Mouse (Mus musculus): ENCODE results near the gene Plscr3. TPM values are rescaled to one million over a fixed set of nuclear protein-coding genes. Genes with fewer than 3 reads are reported as not detected.

Gene Plscr3
- total and polyA plus RNA-seq, 3 experiments: 4.6 to 26.0 TPM; not detected in 1

DNA sequence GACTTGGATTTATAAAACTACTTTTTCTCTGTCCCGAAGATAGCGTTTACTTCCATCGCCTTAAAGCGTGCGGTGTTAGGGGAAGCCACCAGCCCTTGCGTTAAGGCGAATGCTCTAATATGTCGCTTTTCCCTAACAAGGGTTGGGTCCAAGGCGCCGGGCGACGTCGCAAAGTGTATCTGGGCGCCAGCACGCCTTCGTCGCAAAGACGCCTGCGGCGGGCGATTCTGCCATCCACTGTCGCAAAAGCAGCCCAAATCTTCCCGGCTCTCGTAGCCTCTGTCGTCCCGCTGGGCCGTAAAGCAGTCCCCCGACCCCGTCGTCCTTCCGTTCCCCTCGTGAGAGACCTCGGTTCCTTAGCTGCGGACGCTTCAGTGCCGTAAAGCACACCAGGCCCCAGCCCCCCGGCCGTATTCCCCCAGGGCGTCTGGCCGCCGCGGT is 55.2 kb downstream of the Plscr3 start (continued):
- peak; percentile 44; the same call in 1 of the 2 replicates for TF ChIP-seq GABPA (IDR thresholded peaks at IDR 0.05; ENCODE audit: low read depth, low read length)
- TF ChIP-seq KAT2A (conservative IDR thresholded peaks at IDR 0.05; ENCODE audit: low read depth, low read length): peak; percentile 99
- peak; percentile 2; the same call in 1 of the 2 replicates for TF ChIP-seq GATA1 (IDR thresholded peaks at IDR 0.05; ENCODE audit: low read depth, low read length)

Other genes starting within 250 kb of the Plscr3 start
Only the 30 nearest of the 43 such genes appear.
- 0.19 TPM in 1 of 2 replicates, not detected in the other for gene Tnfsf13, start 160.6 kb upstream of the Plscr3 start, total RNA-seq (2012; rRNA removed)
- under 1 TPM in 1 of 2 experiments, not detected in 1; 0.13 TPM for gene Tnfsf13, start 160.6 kb upstream of the Plscr3 start, polyA plus RNA-seq (2012; ENCODE audit: insufficient read depth in 1 of 2, insufficient read length in 2 of 2, low read depth in 1 of 2, low replicate concordance in 2 of 2, missing spikeins in 1 of 2)
- not detected in 2 replicates for gene Tnfsf12, start 150.5 kb upstream of the Plscr3 start, total RNA-seq (2012; rRNA removed)
- gene Tnfsf12, start 150.5 kb upstream of the Plscr3 start, polyA plus RNA-seq (2012; ENCODE audit: insufficient read depth in 1 of 2, insufficient read length in 2 of 2, low read depth in 1 of 2, low replicate concordance in 2 of 2, missing spikeins in 1 of 2): under 1 TPM in 1 of 2 experiments, not detected in 1; 0.10 TPM
- gene Tnfsfm13, start 150.3 kb upstream of the Plscr3 start, total RNA-seq (2012; rRNA removed): not detected in 2 replicates
- not detected for gene Tnfsfm13, start 150.3 kb upstream of the Plscr3 start, polyA plus RNA-seq (2012; ENCODE audit: insufficient read depth in 1 of 2, insufficient read length in 2 of 2, low read depth in 1 of 2, low replicate concordance in 2 of 2, missing spikeins in 1 of 2)
- 16.6 and 22.2 TPM in 2 replicates for gene Polr2a, start 87.7 kb upstream of the Plscr3 start, total RNA-seq (2012; rRNA removed)
- gene Polr2a, start 87.7 kb upstream of the Plscr3 start, polyA plus RNA-seq (2012; ENCODE audit: insufficient read depth in 1 of 2, insufficient read length in 2 of 2, low read depth in 1 of 2, low replicate concordance in 2 of 2, missing spikeins in 1 of 2): 100 to 1,000 TPM in 1 of 2 experiments, 10 to 100 TPM in 1; 73.9 to 193 TPM
- 0.08 TPM in 1 of 2 replicates, not detected in the other for gene Slc35g3, start 84.4 kb upstream of the Plscr3 start, total RNA-seq (2012; rRNA removed)
- under 1 TPM in 1 of 2 experiments, not detected in 1; 0.22 TPM for gene Slc35g3, start 84.4 kb upstream of the Plscr3 start, polyA plus RNA-seq (2012; ENCODE audit: insufficient read depth in 1 of 2, insufficient read length in 2 of 2, low read depth in 1 of 2, low replicate concordance in 2 of 2, missing spikeins in 1 of 2)
- gene Zbtb4, start 80.5 kb upstream of the Plscr3 start, total RNA-seq (2012; rRNA removed): 1.4 and 2.4 TPM in 2 replicates
- 1 to 10 TPM in 1 of 2 experiments, not detected in 1; 2.7 TPM for gene Zbtb4, start 80.5 kb upstream of the Plscr3 start, polyA plus RNA-seq (2012; ENCODE audit: insufficient read depth in 1 of 2, insufficient read length in 2 of 2, low read depth in 1 of 2, low replicate concordance in 2 of 2, missing spikeins in 1 of 2)
- 0.31 and 0.33 TPM in 2 replicates for gene Chrnb1, start 50.4 kb upstream of the Plscr3 start, total RNA-seq (2012; rRNA removed)
- gene Chrnb1, start 50.4 kb upstream of the Plscr3 start, polyA plus RNA-seq (2012; ENCODE audit: insufficient read depth in 1 of 2, insufficient read length in 2 of 2, low read depth in 1 of 2, low replicate concordance in 2 of 2, missing spikeins in 1 of 2): 1 to 10 TPM in 1 of 2 experiments, not detected in 1; 1.6 TPM
- 4.8 and 5.1 TPM in 2 replicates for gene Fgf11, start 44.5 kb upstream of the Plscr3 start, total RNA-seq (2012; rRNA removed)
- gene Fgf11, start 44.5 kb upstream of the Plscr3 start, polyA plus RNA-seq (2012; ENCODE audit: insufficient read depth in 1 of 2, insufficient read length in 2 of 2, low read depth in 1 of 2, low replicate concordance in 2 of 2, missing spikeins in 1 of 2): 10 to 100 TPM in 1 of 2 experiments, not detected in 1; 26.8 TPM
- 0.29 and 0.31 TPM in 2 replicates for gene Tmem102, start 40.8 kb upstream of the Plscr3 start, total RNA-seq (2012; rRNA removed)
- gene Tmem102, start 40.8 kb upstream of the Plscr3 start, polyA plus RNA-seq (2012; ENCODE audit: insufficient read depth in 1 of 2, insufficient read length in 2 of 2, low read depth in 1 of 2, low replicate concordance in 2 of 2, missing spikeins in 1 of 2): 1 to 10 TPM in 1 of 2 experiments, not detected in 1; 2.4 TPM
- gene Gm39566, start 31.1 kb upstream of the Plscr3 start, total RNA-seq (2012; rRNA removed): 0.04 TPM in 1 of 2 replicates, not detected in the other
- gene Gm39566, start 31.1 kb upstream of the Plscr3 start, polyA plus RNA-seq (2012; ENCODE audit: insufficient read depth in 1 of 2, insufficient read length in 2 of 2, low read depth in 1 of 2, low replicate concordance in 2 of 2, missing spikeins in 1 of 2): not detected
- not detected in 2 replicates for gene Spem2, start 27.9 kb upstream of the Plscr3 start, total RNA-seq (2012; rRNA removed)
- not detected for gene Spem2, start 27.9 kb upstream of the Plscr3 start, polyA plus RNA-seq (2012; ENCODE audit: insufficient read depth in 1 of 2, insufficient read length in 2 of 2, low read depth in 1 of 2, low replicate concordance in 2 of 2, missing spikeins in 1 of 2)
- 0.19 TPM in 1 of 2 replicates, not detected in the other for gene Spem1, start 24.2 kb upstream of the Plscr3 start, total RNA-seq (2012; rRNA removed)
- under 1 TPM in 1 of 2 experiments, not detected in 1; 0.15 TPM for gene Spem1, start 24.2 kb upstream of the Plscr3 start, polyA plus RNA-seq (2012; ENCODE audit: insufficient read depth in 1 of 2, insufficient read length in 2 of 2, low read depth in 1 of 2, low replicate concordance in 2 of 2, missing spikeins in 1 of 2)
- gene Nlgn2, start 8.6 kb upstream of the Plscr3 start, total RNA-seq (2012; rRNA removed): 20.3 and 20.9 TPM in 2 replicates
- gene Nlgn2, start 8.6 kb upstream of the Plscr3 start, polyA plus RNA-seq (2012; ENCODE audit: insufficient read depth in 1 of 2, insufficient read length in 2 of 2, low read depth in 1 of 2, low replicate concordance in 2 of 2, missing spikeins in 1 of 2): 10 to 100 TPM; 29.8 to 43.3 TPM
- 176 and 190 TPM in 2 replicates for gene Tmem256, start 7.9 kb upstream of the Plscr3 start, total RNA-seq (2012; rRNA removed)
- gene Tmem256, start 7.9 kb upstream of the Plscr3 start, polyA plus RNA-seq (2012; ENCODE audit: insufficient read depth in 1 of 2, insufficient read length in 2 of 2, low read depth in 1 of 2, low replicate concordance in 2 of 2, missing spikeins in 1 of 2): 100 to 1,000 TPM in 1 of 2 experiments, not detected in 1; 181 TPM
- 0.13 and 0.35 TPM in 2 replicates for gene Tnk1, start 12.4 kb downstream of the Plscr3 start, total RNA-seq (2012; rRNA removed)
- gene Tnk1, start 12.4 kb downstream of the Plscr3 start, polyA plus RNA-seq (2012; ENCODE audit: insufficient read depth in 1 of 2, insufficient read length in 2 of 2, low read depth in 1 of 2, low replicate concordance in 2 of 2, missing spikeins in 1 of 2): under 1 TPM in 1 of 2 experiments, not detected in 1; 0.25 TPM
- not detected in 2 replicates for gene Tmem95, start 31.6 kb downstream of the Plscr3 start, total RNA-seq (2012; rRNA removed)
- gene Tmem95, start 31.6 kb downstream of the Plscr3 start, polyA plus RNA-seq (2012; ENCODE audit: insufficient read depth in 1 of 2, insufficient read length in 2 of 2, low read depth in 1 of 2, low replicate concordance in 2 of 2, missing spikeins in 1 of 2): not detected
- gene Kctd11, start 35.0 kb downstream of the Plscr3 start, total RNA-seq (2012; rRNA removed): 0.19 and 0.26 TPM in 2 replicates
- gene Kctd11, start 35.0 kb downstream of the Plscr3 start, polyA plus RNA-seq (2012; ENCODE audit: insufficient read depth in 1 of 2, insufficient read length in 2 of 2, low read depth in 1 of 2, low replicate concordance in 2 of 2, missing spikeins in 1 of 2): under 1 TPM in 1 of 2 experiments, not detected in 1; 0.49 TPM
- 20.7 and 33.4 TPM in 2 replicates for gene Acap1, start 49.2 kb downstream of the Plscr3 start, total RNA-seq (2012; rRNA removed)
- gene Acap1, start 49.2 kb downstream of the Plscr3 start, polyA plus RNA-seq (2012; ENCODE audit: insufficient read depth in 1 of 2, insufficient read length in 2 of 2, low read depth in 1 of 2, low replicate concordance in 2 of 2, missing spikeins in 1 of 2): 10 to 100 TPM in 1 of 2 experiments, not detected in 1; 42.2 TPM
- 0.69 and 0.81 TPM in 2 replicates for gene 2810408A11Rik, start 54.6 kb downstream of the Plscr3 start, total RNA-seq (2012; rRNA removed)
- gene 2810408A11Rik, start 54.6 kb downstream of the Plscr3 start, polyA plus RNA-seq (2012; ENCODE audit: insufficient read depth in 1 of 2, insufficient read length in 2 of 2, low read depth in 1 of 2, low replicate concordance in 2 of 2, missing spikeins in 1 of 2): 1 to 10 TPM in 1 of 2 experiments, not detected in 1; 1.3 TPM
- 47.3 and 58.0 TPM in 2 replicates for gene Neurl4, start 54.7 kb downstream of the Plscr3 start, total RNA-seq (2012; rRNA removed)
- gene Neurl4, start 54.7 kb downstream of the Plscr3 start, polyA plus RNA-seq (2012; ENCODE audit: insufficient read depth in 1 of 2, insufficient read length in 2 of 2, low read depth in 1 of 2, low replicate concordance in 2 of 2, missing spikeins in 1 of 2): 10 to 100 TPM in 1 of 2 experiments, not detected in 1; 50.9 TPM
- 64.5 and 78.0 TPM in 2 replicates for gene Gps2, start 67.5 kb downstream of the Plscr3 start, total RNA-seq (2012; rRNA removed)
- 100 to 1,000 TPM in 1 of 2 experiments, not detected in 1; 113 TPM for gene Gps2, start 67.5 kb downstream of the Plscr3 start, polyA plus RNA-seq (2012; ENCODE audit: insufficient read depth in 1 of 2, insufficient read length in 2 of 2, low read depth in 1 of 2, low replicate concordance in 2 of 2, missing spikeins in 1 of 2)
- 1,428 and 1,539 TPM in 2 replicates for gene Eif5a, start 75.6 kb downstream of the Plscr3 start, total RNA-seq (2012; rRNA removed)
- gene Eif5a, start 75.6 kb downstream of the Plscr3 start, polyA plus RNA-seq (2012; ENCODE audit: insufficient read depth in 1 of 2, insufficient read length in 2 of 2, low read depth in 1 of 2, low replicate concordance in 2 of 2, missing spikeins in 1 of 2): 1,000 to 10,000 TPM; 1,272 to 3,185 TPM
- gene Ybx2, start 89.4 kb downstream of the Plscr3 start, total RNA-seq (2012; rRNA removed): 0.33 and 0.50 TPM in 2 replicates
- under 1 TPM in 1 of 2 experiments, not detected in 1; 0.92 TPM for gene Ybx2, start 89.4 kb downstream of the Plscr3 start, polyA plus RNA-seq (2012; ENCODE audit: insufficient read depth in 1 of 2, insufficient read length in 2 of 2, low read depth in 1 of 2, low replicate concordance in 2 of 2, missing spikeins in 1 of 2)
- gene Slc2a4, start 101.8 kb downstream of the Plscr3 start, total RNA-seq (2012; rRNA removed): 0.12 TPM in 1 of 2 replicates, not detected in the other
- under 1 TPM in 1 of 2 experiments, not detected in 1; 0.19 TPM for gene Slc2a4, start 101.8 kb downstream of the Plscr3 start, polyA plus RNA-seq (2012; ENCODE audit: insufficient read depth in 1 of 2, insufficient read length in 2 of 2, low read depth in 1 of 2, low replicate concordance in 2 of 2, missing spikeins in 1 of 2)
- 0.26 and 0.31 TPM in 2 replicates for gene Cldn7, start 118.4 kb downstream of the Plscr3 start, total RNA-seq (2012; rRNA removed)
- gene Cldn7, start 118.4 kb downstream of the Plscr3 start, polyA plus RNA-seq (2012; ENCODE audit: insufficient read depth in 1 of 2, insufficient read length in 2 of 2, low read depth in 1 of 2, low replicate concordance in 2 of 2, missing spikeins in 1 of 2): under 1 TPM in 1 of 2 experiments, not detected in 1; 0.36 TPM
- gene Ctdnep1, start 134.8 kb downstream of the Plscr3 start, total RNA-seq (2012; rRNA removed): 47.3 and 49.6 TPM in 2 replicates
- gene Ctdnep1, start 134.8 kb downstream of the Plscr3 start, polyA plus RNA-seq (2012; ENCODE audit: insufficient read depth in 1 of 2, insufficient read length in 2 of 2, low read depth in 1 of 2, low replicate concordance in 2 of 2, missing spikeins in 1 of 2): 100 to 1,000 TPM in 1 of 2 experiments, not detected in 1; 133 TPM
- 170 and 189 TPM in 2 replicates for gene Elp5, start 136.1 kb downstream of the Plscr3 start, total RNA-seq (2012; rRNA removed)
- gene Elp5, start 136.1 kb downstream of the Plscr3 start, polyA plus RNA-seq (2012; ENCODE audit: insufficient read depth in 1 of 2, insufficient read length in 2 of 2, low read depth in 1 of 2, low replicate concordance in 2 of 2, missing spikeins in 1 of 2): 100 to 1,000 TPM in 1 of 2 experiments, not detected in 1; 222 TPM
- gene Gabarap, start 144.8 kb downstream of the Plscr3 start, total RNA-seq (2012; rRNA removed): 105 and 132 TPM in 2 replicates
- gene Gabarap, start 144.8 kb downstream of the Plscr3 start, polyA plus RNA-seq (2012; ENCODE audit: insufficient read depth in 1 of 2, insufficient read length in 2 of 2, low read depth in 1 of 2, low replicate concordance in 2 of 2, missing spikeins in 1 of 2): 100 to 1,000 TPM in 1 of 2 experiments, not detected in 1; 241 TPM
- 88.2 and 112 TPM in 2 replicates for gene Phf23, start 149.4 kb downstream of the Plscr3 start, total RNA-seq (2012; rRNA removed)
- gene Phf23, start 149.4 kb downstream of the Plscr3 start, polyA plus RNA-seq (2012; ENCODE audit: insufficient read depth in 1 of 2, insufficient read length in 2 of 2, low read depth in 1 of 2, low replicate concordance in 2 of 2, missing spikeins in 1 of 2): 100 to 1,000 TPM in 1 of 2 experiments, not detected in 1; 108 TPM
- 40.1 and 41.9 TPM in 2 replicates for gene Dvl2, start 154.2 kb downstream of the Plscr3 start, total RNA-seq (2012; rRNA removed)
- gene Dvl2, start 154.2 kb downstream of the Plscr3 start, polyA plus RNA-seq (2012; ENCODE audit: insufficient read depth in 1 of 2, insufficient read length in 2 of 2, low read depth in 1 of 2, low replicate concordance in 2 of 2, missing spikeins in 1 of 2): 10 to 100 TPM in 1 of 2 experiments, not detected in 1; 38.5 TPM

Measured in MEL (cell line).